15 mouse cellular contexts compared by ENCODE assay signal in the genomic region with DNA sequence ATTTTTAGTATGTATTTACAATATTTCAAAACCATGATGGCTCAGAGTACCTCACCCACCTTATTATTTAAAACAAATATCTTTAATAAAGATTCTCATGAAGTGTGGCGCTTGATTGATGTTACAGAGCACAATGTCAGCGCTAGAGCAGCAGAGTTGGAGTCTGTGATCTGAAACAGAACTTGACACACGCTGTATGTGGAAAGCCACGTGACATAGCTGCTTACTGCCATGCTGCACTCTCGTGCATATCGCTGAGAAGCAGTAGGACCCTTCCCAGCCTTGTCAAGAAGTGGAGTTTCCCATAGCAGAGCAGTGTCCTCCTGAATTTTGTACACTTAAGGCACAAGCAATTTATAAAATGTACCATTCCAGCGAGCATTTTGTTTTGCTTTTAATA.
"Had no signal": no experiment of that assay in that cellular context is flagged by ENCODE, and none has a peak within 500 bp of the region (broad histone marks: within the 10 kb centered on the region; RNA-seq: fewer than 3 reads in every experiment).

No protein-coding gene starts in this region.

- H3K9ac ChIP-seq: liver, embryonic 13.5 days had no signal

- DNase-seq: kidney, adult 9 months; kidney, postnatal 14 days; kidney, postnatal 4 days; layer of hippocampus, adult 9-11 months; layer of hippocampus, postnatal 36 days; liver, embryonic 13.5 days; lung, adult 2 months; lung, postnatal 14 days; lung, postnatal 4 days; thymus, adult 18-20 months; thymus, postnatal 36 days had no signal

- H3K9me3 ChIP-seq: liver, embryonic 13.5 days had no signal

- H3K27me3 ChIP-seq: liver, embryonic 13.5 days had no signal

- H3K27ac ChIP-seq: left cerebral cortex, adult 2 months; liver, embryonic 13.5 days had no signal

- H3K4me1 ChIP-seq: liver, embryonic 13.5 days had no signal

- H3K4me2 ChIP-seq: liver, embryonic 13.5 days; midbrain, embryonic 11.5 days had no signal

- ATAC-seq: midbrain, embryonic 16.5 days had no signal

- H3K36me3 ChIP-seq: liver, embryonic 13.5 days had no signal

- H3K4me3 ChIP-seq: left cerebral cortex, adult 2 months; liver, embryonic 13.5 days; myocyte had no signal
